Mouse (Mus musculus): ENCODE results near the gene Iqck. TPM values are rescaled to one million over a fixed set of nuclear protein-coding genes. Genes with fewer than 3 reads are reported as not detected.

Iqck gene
- 1 to 10 TPM; 3.4 to 3.9 TPM for total RNA-seq (2021)

DNA sequence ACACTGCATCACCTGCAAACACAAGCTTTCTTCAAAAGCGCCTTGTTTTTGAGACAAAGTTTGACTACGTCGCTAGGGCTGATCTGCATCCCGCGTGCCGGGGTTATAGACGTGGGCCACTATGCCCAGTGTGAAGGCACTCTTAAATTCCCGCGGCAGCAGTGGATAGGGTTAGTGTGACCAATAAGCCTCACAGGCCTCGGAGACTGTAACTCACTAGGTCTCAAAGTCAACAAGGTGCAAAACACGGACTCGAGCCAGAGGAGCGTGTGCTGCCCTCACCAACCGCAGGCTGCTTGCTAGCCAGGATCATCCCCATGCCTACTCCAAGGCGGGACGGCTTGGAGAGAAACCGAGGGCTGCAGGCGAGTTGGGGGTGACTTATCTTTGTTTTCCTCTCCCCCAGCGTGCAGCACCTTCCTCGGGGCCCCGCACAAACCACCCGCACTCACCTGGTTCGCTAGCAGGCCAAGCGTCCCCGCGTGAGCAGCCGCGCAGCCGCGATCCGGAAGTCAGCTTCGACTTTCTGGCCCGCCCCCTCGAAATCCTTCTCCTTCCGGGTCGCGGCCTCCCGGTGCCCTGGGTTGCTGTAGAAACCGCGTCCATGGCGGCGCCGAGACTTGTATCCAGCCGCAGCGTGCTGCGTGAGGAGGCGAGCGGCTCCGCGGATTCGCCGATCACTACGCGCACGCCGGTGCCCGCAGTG is at the start of gene Iqck:
Gene Iqck (plus strand): TSS at position 582 of the 706 bp plus-strand sequence.
- peak; percentile 91 to 93 for DNase-seq (ENCODE audit: low spot score in 2 of 2)
- intact Hi-C loops (cut with DNase I): loop anchor here (2.0 kb wide), 1 partner anchor 137 kb away; no protein-coding TSS in a partner anchor

- intact Hi-C loops (cut with DNase I): no loop called here
- no peak for DNase-seq (ENCODE audit: low spot score in 2 of 2)
Measured at GRCm38 (mm10) chr7:118806631-118807411, 48.7 kb upstream of the Iqck start.

- intact Hi-C loops (cut with DNase I): no loop called here
- DNase-seq (ENCODE audit: low spot score in 2 of 2): no peak
Measured at GRCm38 (mm10) chr7:118807899-118808298, 47.7 kb upstream of the Iqck start.

GRCm38 (mm10) chr7:118811407-118812106 is 44.0 kb upstream of the Iqck start:
- no peak for DNase-seq (ENCODE audit: low spot score in 2 of 2)
- intact Hi-C loops (cut with DNase I): no loop called here

- intact Hi-C loops (cut with DNase I): no loop called here
Measured at GRCm38 (mm10) chr7:118813592-118813991, 42.0 kb upstream of the Iqck start.

DNA sequence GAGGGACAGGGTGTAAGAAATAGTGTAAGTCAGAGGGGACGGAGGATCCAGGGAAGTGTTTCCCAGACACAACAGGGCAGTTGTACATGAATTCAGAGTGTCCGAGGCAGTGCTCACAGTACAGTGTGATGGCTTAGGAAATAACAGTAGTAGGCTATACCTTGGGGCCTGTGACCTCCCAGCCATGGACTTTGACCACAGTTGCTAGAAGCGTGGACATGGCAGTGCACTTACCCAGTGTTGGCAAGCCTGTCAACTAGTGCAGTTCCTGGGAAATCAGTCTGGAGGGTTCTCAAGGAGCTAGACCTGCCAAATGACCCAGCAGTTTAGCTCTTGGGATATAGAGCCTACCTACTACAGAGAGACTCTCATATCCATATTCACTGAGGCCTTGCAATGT is 39.3 kb upstream of the Iqck start:
- intact Hi-C loops (cut with DNase I): no loop called here
- no peak for DNase-seq (ENCODE audit: low spot score in 2 of 2)

More at GRCm38 (mm10) chr7:118813592-118813991, 42.0 kb upstream of the Iqck start:
- DNase-seq (ENCODE audit: low spot score in 2 of 2): peak in 1 of 2 experiments; percentile 16

DNA sequence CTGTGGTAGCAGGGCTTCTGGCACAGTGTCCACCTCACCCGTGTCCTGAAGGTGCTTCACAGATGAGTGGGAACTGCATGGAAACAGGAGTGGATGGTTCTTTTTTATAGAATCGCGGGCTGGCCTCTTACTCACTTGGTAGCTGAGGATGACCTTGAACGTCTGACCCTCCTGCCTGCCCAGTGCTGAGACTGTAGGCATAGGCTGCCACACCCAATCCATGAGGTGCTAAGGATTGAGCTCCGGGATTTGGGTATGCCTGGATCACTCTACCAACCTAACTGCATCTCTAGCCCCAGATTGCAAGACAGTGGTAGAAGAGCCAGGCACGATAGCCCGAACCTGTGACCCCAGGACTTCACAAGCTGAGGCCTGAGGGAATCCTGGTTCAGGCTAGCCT is 37.8 kb upstream of the Iqck start:
- intact Hi-C loops (cut with DNase I): no loop called here
- no peak for DNase-seq (ENCODE audit: low spot score in 2 of 2)

GRCm38 (mm10) chr7:118819666-118820065 is 35.9 kb upstream of the Iqck start:
- DNase-seq (ENCODE audit: low spot score in 2 of 2): no peak
- intact Hi-C loops (cut with DNase I): no loop called here

DNA sequence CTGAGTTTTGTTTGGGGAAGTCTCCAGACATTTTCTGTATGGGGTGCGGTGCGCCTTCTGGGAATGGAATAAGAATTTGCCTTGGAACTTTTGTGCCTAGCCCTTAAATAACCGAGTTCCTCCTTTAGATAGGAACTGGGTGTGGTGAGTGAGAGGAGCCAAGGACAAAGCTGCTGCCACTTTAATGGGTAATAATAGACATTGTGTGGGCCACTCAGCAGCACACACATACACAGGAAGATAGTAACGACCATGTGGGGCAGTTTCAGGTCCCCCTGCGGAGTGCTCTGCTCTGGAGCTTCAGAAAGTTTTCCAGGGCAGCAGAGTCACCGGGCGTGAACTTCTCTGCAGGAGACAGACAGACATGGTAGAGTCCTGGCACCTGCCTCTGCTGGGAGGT is 34.2 kb upstream of the Iqck start:
- intact Hi-C loops (cut with DNase I): no loop called here
- no peak for DNase-seq (ENCODE audit: low spot score in 2 of 2)

DNA sequence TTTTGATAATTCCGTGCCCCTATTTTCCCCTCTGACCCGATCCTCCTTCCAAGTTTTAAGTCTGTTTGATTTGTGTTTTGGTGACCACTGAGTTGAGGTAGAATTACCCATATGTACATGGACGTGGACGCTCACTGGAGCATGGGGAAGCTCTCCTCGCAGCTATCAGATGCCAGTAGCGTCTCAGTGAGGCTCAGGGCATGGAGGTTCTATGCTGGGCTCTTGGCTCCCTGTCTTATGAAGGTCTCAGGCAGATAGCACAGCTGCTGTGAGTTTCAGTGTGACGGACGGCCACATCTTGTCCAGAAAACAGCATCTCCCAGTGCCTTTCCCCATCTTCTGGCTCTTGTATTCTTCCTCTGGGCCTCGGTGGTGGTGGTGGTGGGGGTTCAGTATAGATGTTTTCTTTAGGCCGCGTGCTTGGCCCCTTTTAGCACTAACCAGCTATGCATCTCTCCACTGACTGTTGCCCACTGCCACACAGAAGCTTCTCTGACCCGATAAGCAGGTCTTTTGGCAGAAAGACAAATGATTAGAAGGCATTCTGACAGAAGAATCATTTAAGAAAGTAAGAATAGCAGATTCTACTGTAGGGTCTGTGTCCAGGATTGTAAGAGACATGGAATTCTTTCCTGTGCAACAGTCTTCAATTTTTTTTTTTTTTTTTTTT is 33.5 kb upstream of the Iqck start:
- intact Hi-C loops (cut with DNase I): no loop called here
- DNase-seq (ENCODE audit: low spot score in 2 of 2): no peak

DNA sequence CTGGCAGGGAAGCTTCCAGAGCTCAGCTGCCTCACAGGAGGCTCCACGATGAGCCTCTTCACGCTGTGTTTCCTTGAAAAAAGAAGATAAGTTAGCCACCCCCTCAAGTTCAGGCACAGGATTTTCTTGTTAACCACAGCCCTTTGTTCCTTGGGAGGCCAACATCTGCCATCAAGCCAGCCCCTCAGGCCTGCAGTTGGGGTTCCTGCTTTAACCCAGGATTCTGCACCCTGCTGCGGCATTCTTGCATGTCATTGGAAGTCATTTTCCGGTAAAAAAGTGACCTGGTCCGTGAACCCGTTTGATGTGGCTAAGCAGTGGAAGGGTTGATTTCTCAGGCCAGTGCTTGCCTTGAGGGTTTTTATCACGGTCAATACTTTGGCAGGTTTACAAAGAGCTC is 31.1 kb upstream of the Iqck start:
- no peak for DNase-seq (ENCODE audit: low spot score in 2 of 2)
- intact Hi-C loops (cut with DNase I): no loop called here

DNA sequence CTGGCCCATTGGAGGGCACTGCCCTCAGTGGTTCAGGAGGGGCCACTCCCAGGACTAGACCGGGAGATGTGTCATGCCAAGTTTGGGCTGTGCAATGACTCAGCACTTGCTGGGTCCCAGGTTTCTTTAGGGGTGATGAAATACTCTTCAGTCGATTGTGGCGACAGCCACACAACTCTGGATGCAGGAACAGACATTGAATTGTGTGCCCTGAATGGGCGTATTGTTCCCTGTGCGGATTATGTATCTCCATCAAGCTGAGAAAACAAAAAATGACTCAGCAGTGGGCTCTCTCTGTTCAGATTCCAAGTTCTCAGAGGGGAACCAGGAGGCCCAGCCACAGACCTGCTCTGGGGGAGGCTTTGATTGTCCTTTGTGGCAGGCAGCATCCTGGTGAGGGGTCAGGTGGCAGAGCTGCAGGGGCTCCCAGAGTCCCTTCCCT is 27.6 kb upstream of the Iqck start:
- intact Hi-C loops (cut with DNase I): no loop called here
- DNase-seq (ENCODE audit: low spot score in 2 of 2): no peak

- intact Hi-C loops (cut with DNase I): no loop called here
- no peak for DNase-seq (ENCODE audit: low spot score in 2 of 2)
Measured at GRCm38 (mm10) chr7:118837901-118838300, 17.7 kb upstream of the Iqck start.

GRCm38 (mm10) chr7:118841030-118841745 is 14.4 kb upstream of the Iqck start:
- intact Hi-C loops (cut with DNase I): no loop called here
- DNase-seq (ENCODE audit: low spot score in 2 of 2): no peak

DNA sequence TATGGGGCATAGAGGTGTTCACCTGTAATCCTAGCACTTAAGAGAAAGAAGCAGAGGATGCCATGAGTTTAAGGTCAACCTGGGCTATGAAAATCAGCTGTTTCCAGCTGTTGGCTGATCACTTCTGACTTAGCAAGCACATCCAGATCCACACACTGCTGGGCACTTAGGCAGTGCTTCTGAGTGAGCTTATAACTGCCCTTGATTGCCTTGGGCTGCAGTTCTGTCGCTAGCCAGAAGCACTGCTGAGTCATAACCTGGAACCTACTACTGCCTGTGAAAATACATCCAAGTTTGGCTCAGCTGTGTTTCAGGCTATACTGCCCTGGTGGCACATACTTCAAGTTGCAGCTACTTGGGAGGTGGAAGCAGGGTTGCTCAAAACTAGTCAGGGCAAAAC is 13.8 kb upstream of the Iqck start:
- intact Hi-C loops (cut with DNase I): no loop called here
- no peak for DNase-seq (ENCODE audit: low spot score in 2 of 2)

DNA sequence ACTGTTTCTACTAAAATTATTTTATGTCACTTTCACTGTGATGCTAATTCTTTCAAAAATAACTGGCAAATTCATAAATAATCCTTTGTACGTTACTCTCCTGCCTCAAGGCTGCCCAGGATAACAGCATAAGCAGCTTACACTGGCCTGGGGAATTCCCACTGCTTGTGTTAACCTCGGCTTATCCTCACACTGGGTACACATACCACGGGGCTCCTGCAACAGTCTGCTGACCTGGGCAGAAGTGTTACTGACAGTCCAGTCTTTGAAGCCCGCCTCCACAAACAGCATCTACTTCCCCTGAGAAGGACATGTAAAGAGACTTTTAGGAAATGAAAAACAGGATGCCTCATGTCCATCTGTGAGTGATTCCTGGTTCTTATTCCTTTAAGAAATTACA is 12.6 kb upstream of the Iqck start:
- DNase-seq (ENCODE audit: low spot score in 2 of 2): no peak
- intact Hi-C loops (cut with DNase I): no loop called here

GRCm38 (mm10) chr7:118845141-118845540 is 10.4 kb upstream of the Iqck start:
- intact Hi-C loops (cut with DNase I): no loop called here
- DNase-seq (ENCODE audit: low spot score in 2 of 2): no peak

GRCm38 (mm10) chr7:118846329-118846728 is 9.2 kb upstream of the Iqck start:
- intact Hi-C loops (cut with DNase I): no loop called here

GRCm38 (mm10) chr7:118848796-118849195 is 6.8 kb upstream of the Iqck start:
- intact Hi-C loops (cut with DNase I): no loop called here
- no peak for DNase-seq (ENCODE audit: low spot score in 2 of 2)

More at GRCm38 (mm10) chr7:118846329-118846728, 9.2 kb upstream of the Iqck start:
- no peak for DNase-seq (ENCODE audit: low spot score in 2 of 2)

Data from left cerebral cortex, postnatal 36 days (tissue).